Mouse (Mus musculus) testis, adult 2 months (tissue): Measurements from ENCODE around the gene Sos1.

Experiments
- CTCF ChIP-seq: fragments of 200-500 bp; IDR thresholded peaks from 2 replicates; pipeline ENCODE4 v1.5.1; 2012; ENCODE audit warnings: low read depth, mild to moderate bottlenecking, inconsistent platforms, low read length, moderate library complexity; ENCODE audit not compliant: control insufficient read depth, insufficient read depth, insufficient replicate concordance
- POLR2A ChIP-seq: fragments of 200-500 bp; IDR thresholded peaks from 2 replicates; pipeline ENCODE4 v1.6.1; 2012; ENCODE audit warnings: low read depth, mild to moderate bottlenecking, inconsistent platforms, low read length, moderate library complexity; ENCODE audit not compliant: control insufficient read depth

DNA sequence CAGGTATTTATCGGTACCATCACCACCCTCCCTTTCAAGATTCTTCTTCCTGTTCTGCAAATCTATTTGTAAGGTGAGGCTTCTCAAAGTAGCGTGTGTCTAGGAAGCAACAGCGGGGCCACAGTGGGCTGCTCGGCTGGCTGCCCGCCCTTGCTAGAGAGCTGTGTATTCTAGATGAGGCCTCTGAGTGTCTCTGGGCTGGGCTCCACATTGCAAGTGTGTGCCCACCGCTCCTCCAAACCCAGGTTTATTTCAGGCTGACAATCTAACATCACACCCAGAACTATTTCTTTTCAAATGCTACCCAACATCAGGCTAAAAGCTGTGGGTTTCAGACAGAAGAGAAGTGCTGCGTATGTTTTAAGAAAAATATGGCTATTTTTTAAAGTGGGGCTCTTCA lies 54.1 kb downstream of the Sos1 start:
- TF ChIP-seq CTCF (no peak), POLR2A (no peak)
